Mouse (Mus musculus) heart, embryonic 15.5 days (tissue): Measurements from ENCODE around the gene Cd5. TPM values are rescaled to one million over a fixed set of nuclear protein-coding genes. Genes with fewer than 3 reads are reported as not detected.

Experiments used
- polyA plus RNA-seq: library from polyadenylated mRNA; unstranded; fragments of >200 nt; fragmentation: Nextera tagmentation; extraction: Ambion mirVana; gene quantifications from 2 replicates; pipeline ENCODE4 v1.2.1, GENCODE M21; 2015

The Cd5 gene
- polyA plus RNA-seq, 1 experiment from 2014 or later: 0.53 TPM

Other genes starting within 250 kb of the Cd5 start
- gene Cpsf7, start 213.7 kb downstream of the Cd5 start, polyA plus RNA-seq: 23.4 and 30.4 TPM in 2 replicates
- 45.2 and 49.4 TPM in 2 replicates for gene Sdhaf2, start 212.9 kb downstream of the Cd5 start, polyA plus RNA-seq
- 14.8 and 19.8 TPM in 2 replicates for gene Tmem216, start 182.8 kb downstream of the Cd5 start, polyA plus RNA-seq
- 15.4 and 21.8 TPM in 2 replicates for gene Cyb561a3, start 161.8 kb downstream of the Cd5 start, polyA plus RNA-seq
- gene Tmem138, start 161.6 kb downstream of the Cd5 start, polyA plus RNA-seq: 21.4 and 26.2 TPM in 2 replicates
- 204 and 272 TPM in 2 replicates for gene Ddb1, start 133.7 kb downstream of the Cd5 start, polyA plus RNA-seq
- 8.5 and 11.9 TPM in 2 replicates for gene Tkfc, start 133.3 kb downstream of the Cd5 start, polyA plus RNA-seq
- gene Vwce, start 104.8 kb downstream of the Cd5 start, polyA plus RNA-seq: 0.82 and 1.5 TPM in 2 replicates
- not detected in 2 replicates for gene Pga5, start 60.9 kb downstream of the Cd5 start, polyA plus RNA-seq
- gene Vps37c, start 50.3 kb downstream of the Cd5 start, polyA plus RNA-seq: 25.1 and 34.3 TPM in 2 replicates
- 0.56 TPM in 1 of 2 replicates, not detected in the other for gene Cd6, start 91.1 kb upstream of the Cd5 start, polyA plus RNA-seq
- gene Slc15a3, start 100.7 kb upstream of the Cd5 start, polyA plus RNA-seq: 0.30 and 0.99 TPM in 2 replicates
- 40.8 and 48.7 TPM in 2 replicates for gene Tmem132a, start 130.9 kb upstream of the Cd5 start, polyA plus RNA-seq
- gene Tmem109, start 143.0 kb upstream of the Cd5 start, polyA plus RNA-seq: 93.2 and 106 TPM in 2 replicates
- 29.4 and 31.2 TPM in 2 replicates for gene Prpf19, start 156.2 kb upstream of the Cd5 start, polyA plus RNA-seq
- not detected in 2 replicates for gene Zp1, start 181.6 kb upstream of the Cd5 start, polyA plus RNA-seq
- gene Ptgdr2, start 198.2 kb upstream of the Cd5 start, polyA plus RNA-seq: 0.06 and 0.25 TPM in 2 replicates
- gene Ccdc86, start 210.3 kb upstream of the Cd5 start, polyA plus RNA-seq: 15.3 and 17.0 TPM in 2 replicates
- not detected in 2 replicates for gene Ms4a10, start 235.7 kb upstream of the Cd5 start, polyA plus RNA-seq